18 mouse cellular contexts compared by ENCODE assay signal in genomic region chr19:34510717-34511116, GRCm38 (mm10). TPM values are rescaled to one million over a fixed set of nuclear protein-coding genes. Genes with fewer than 3 reads are reported as not detected.
A peak's percentile ranks its signal among the peaks of the same experiment; 100 is the strongest.
DNase-seq lines count a peak whose midpoint lies in the region; ATAC-seq and TF ChIP-seq lines count a peak whose summit lies in the region.
"Had no signal": no experiment of that assay in that cellular context is flagged by ENCODE, and none has a peak within 500 bp of the region (broad histone marks: within the 10 kb centered on the region; RNA-seq: fewer than 3 reads in every experiment).

No protein-coding gene starts in this region.

- H3K27me3 ChIP-seq in intestine, postnatal 0 days (replicated peaks; ENCODE audit: control insufficient read depth, insufficient read depth, low read length): no peaks in the 10 kb centered on the region
- no peaks in the 10 kb centered on the region for H3K27me3 ChIP-seq in intestine, embryonic 15.5 days (replicated peaks)
- H3K27me3 ChIP-seq in midbrain, embryonic 13.5 days: no peaks in the 10 kb centered on the region
- H3K27me3 ChIP-seq: heart, embryonic 13.5 days; hindbrain, embryonic 12.5 days had no signal

- no peak overlapping the region for H3K4me2 ChIP-seq in intestine, postnatal 0 days (replicated peaks; ENCODE audit: low read depth)
- H3K4me2 ChIP-seq in intestine, embryonic 15.5 days (replicated peaks): no peak overlapping the region
- H3K4me2 ChIP-seq in midbrain, embryonic 13.5 days (replicated peaks): no peak overlapping the region
- H3K4me2 ChIP-seq: heart, embryonic 13.5 days; hindbrain, embryonic 12.5 days had no signal

- no peak overlapping the region for H3K4me3 ChIP-seq in intestine, postnatal 0 days (ENCODE audit: low read depth, low read length)
- no peak overlapping the region for H3K4me3 ChIP-seq in intestine, embryonic 15.5 days (replicated peaks)
- no peak overlapping the region for H3K4me3 ChIP-seq in bone marrow macrophage, adult 2 months (ENCODE audit: insufficient read depth, low read length)
- H3K4me3 ChIP-seq in midbrain, embryonic 13.5 days (replicated peaks): no peak overlapping the region
- H3K4me3 ChIP-seq: forebrain, embryonic 10.5 days; heart, embryonic 13.5 days; hindbrain, embryonic 12.5 days had no signal

- peak; percentile 69 for DNase-seq in CD4-positive helper T cell, adult 2 months (ENCODE audit: low read depth, low spot score)
- peak; percentile 94 for DNase-seq in thymus, postnatal 0 days (ENCODE audit: low spot score)
- no peak for DNase-seq in adrenal gland, postnatal 25 days
- no peak for DNase-seq in cerebellum, adult 8-10 months
- DNase-seq: cerebellum, adult 11-12 months; kidney, adult 8-10 months; layer of hippocampus, postnatal 36 days; left cerebral cortex, postnatal 4 days; lung, postnatal 14 days; midbrain, embryonic 14.5 days had no signal

- TF ChIP-seq POLR2A in bone marrow macrophage, adult 2 months (IDR thresholded peaks at IDR 0.05; ENCODE audit: borderline replicate concordance, low read depth, low read length): no peak

- no peaks in the 10 kb centered on the region for H3K9me3 ChIP-seq in intestine, postnatal 0 days (ENCODE audit: control insufficient read depth)
- no peaks in the 10 kb centered on the region for H3K9me3 ChIP-seq in intestine, embryonic 15.5 days
- H3K9me3 ChIP-seq in midbrain, embryonic 13.5 days: no peaks in the 10 kb centered on the region
- H3K9me3 ChIP-seq: forebrain, embryonic 10.5 days; heart, embryonic 13.5 days; hindbrain, embryonic 12.5 days had no signal

- H3K9ac ChIP-seq in intestine, postnatal 0 days (ENCODE audit: low read depth, low read length): no peak overlapping the region
- no peak overlapping the region for H3K9ac ChIP-seq in intestine, embryonic 15.5 days
- no peak overlapping the region for H3K9ac ChIP-seq in midbrain, embryonic 13.5 days (replicated peaks)
- H3K9ac ChIP-seq: heart, embryonic 13.5 days; hindbrain, embryonic 12.5 days; liver, embryonic 14.5 days had no signal

- no peak for ATAC-seq in intestine, postnatal 0 days
- ATAC-seq in intestine, embryonic 15.5 days: no peak
- ATAC-seq in midbrain, embryonic 13.5 days: no peak

- H3K27ac ChIP-seq in intestine, postnatal 0 days (ENCODE audit: low read depth, low read length): 0 out of 2 replicates have a peak overlapping the region, but pooled peaks have one; percentile 50
- no peak overlapping the region for H3K27ac ChIP-seq in intestine, embryonic 15.5 days
- H3K27ac ChIP-seq in bone marrow macrophage, adult 2 months (ENCODE audit: insufficient read depth, low read depth, low read length): 0 out of 2 replicates have a peak overlapping the region, but pooled peaks have one; percentile 2
- H3K27ac ChIP-seq in midbrain, embryonic 13.5 days: no peak overlapping the region
- H3K27ac ChIP-seq: forebrain, embryonic 10.5 days; heart, embryonic 13.5 days; hindbrain, embryonic 12.5 days; liver, embryonic 14.5 days had no signal

- H3K36me3 ChIP-seq in intestine, postnatal 0 days (ENCODE audit: control insufficient read depth, insufficient read depth): peaks cover 23% of the 10 kb centered on the region
- H3K36me3 ChIP-seq in intestine, embryonic 15.5 days: no peaks in the 10 kb centered on the region
- H3K36me3 ChIP-seq in midbrain, embryonic 13.5 days: peaks cover 17% of the 10 kb centered on the region

- H3K4me1 ChIP-seq in intestine, postnatal 0 days (replicated peaks; ENCODE audit: control insufficient read depth, insufficient read depth, low read length): no peaks in the 10 kb centered on the region
- H3K4me1 ChIP-seq in intestine, embryonic 15.5 days (replicated peaks): no peaks in the 10 kb centered on the region
- H3K4me1 ChIP-seq in bone marrow macrophage, adult 2 months (ENCODE audit: control insufficient read depth, insufficient read depth, low read length): peaks cover 34% of the 10 kb centered on the region
- H3K4me1 ChIP-seq in midbrain, embryonic 13.5 days (replicated peaks): no peaks in the 10 kb centered on the region
- H3K4me1 ChIP-seq: heart, embryonic 13.5 days; hindbrain, embryonic 12.5 days had no signal

- 58% methylated on average over 5 of the region's 5 CpGs for WGBS in intestine, postnatal 0 days
- 69% methylated on average over 5 of the region's 5 CpGs for WGBS in intestine, embryonic 15.5 days
- WGBS in midbrain, embryonic 13.5 days: 92% methylated on average over 5 of the region's 5 CpGs

- TF ChIP-seq CTCF in intestine, postnatal 0 days (IDR thresholded peaks at IDR 0.05; ENCODE audit: low read depth): no peak
- no peak for TF ChIP-seq CTCF in bone marrow macrophage, adult 2 months (IDR thresholded peaks at IDR 0.05; ENCODE audit: low read depth, low read length)

RNA-seq across cellular contexts. Expression of gene Lipa, which starts 16.6 kb away (rescaled TPM):
- 191 and 206 TPM in 2 replicates for polyA plus RNA-seq in intestine, postnatal 0 days (2015; fragmentation: Nextera tagmentation; extraction: Ambion mirVana)
- polyA plus RNA-seq in intestine, embryonic 15.5 days (2015; fragmentation: Nextera tagmentation; extraction: Ambion mirVana): 30.7 and 34.9 TPM in 2 replicates
- 991 and 1,052 TPM in 2 replicates for polyA plus RNA-seq in bone marrow macrophage, adult 2 months (2012; ENCODE audit: insufficient read depth, insufficient read length, missing spikeins)
- 146 and 150 TPM in 2 replicates for polyA plus RNA-seq in thymus, postnatal 0 days (2015; fragmentation: Nextera tagmentation; extraction: Ambion mirVana)
- total RNA-seq in adrenal gland, postnatal 25 days (2021): 192 and 213 TPM in 2 replicates
- 21.2 and 22.4 TPM in 2 replicates for polyA plus RNA-seq in midbrain, embryonic 13.5 days (2015; fragmentation: Nextera tagmentation; extraction: Ambion mirVana)

RNA-seq across cellular contexts. Expression of gene Ch25h, which starts 35.8 kb away (rescaled TPM):
- polyA plus RNA-seq in intestine, postnatal 0 days (2015; fragmentation: Nextera tagmentation; extraction: Ambion mirVana): 3.2 and 3.5 TPM in 2 replicates
- polyA plus RNA-seq in intestine, embryonic 15.5 days (2015; fragmentation: Nextera tagmentation; extraction: Ambion mirVana): 3.2 and 4.2 TPM in 2 replicates
- 4.4 and 5.0 TPM in 2 replicates for polyA plus RNA-seq in bone marrow macrophage, adult 2 months (2012; ENCODE audit: insufficient read depth, insufficient read length, missing spikeins)
- 1.3 and 2.0 TPM in 2 replicates for polyA plus RNA-seq in thymus, postnatal 0 days (2015; fragmentation: Nextera tagmentation; extraction: Ambion mirVana)
- 0.82 TPM in 1 of 2 replicates, not detected in the other for total RNA-seq in adrenal gland, postnatal 25 days (2021)
- polyA plus RNA-seq in midbrain, embryonic 13.5 days (2015; fragmentation: Nextera tagmentation; extraction: Ambion mirVana): 0.15 and 0.19 TPM in 2 replicates

RNA-seq across cellular contexts. Expression of gene Ifit2, which starts 39.8 kb away (rescaled TPM):
- 13.1 and 15.1 TPM in 2 replicates for polyA plus RNA-seq in intestine, postnatal 0 days (2015; fragmentation: Nextera tagmentation; extraction: Ambion mirVana)
- polyA plus RNA-seq in intestine, embryonic 15.5 days (2015; fragmentation: Nextera tagmentation; extraction: Ambion mirVana): 6.3 and 6.7 TPM in 2 replicates
- polyA plus RNA-seq in bone marrow macrophage, adult 2 months (2012; ENCODE audit: insufficient read depth, insufficient read length, missing spikeins): 42.7 and 46.3 TPM in 2 replicates
- 17.2 and 17.8 TPM in 2 replicates for polyA plus RNA-seq in thymus, postnatal 0 days (2015; fragmentation: Nextera tagmentation; extraction: Ambion mirVana)
- total RNA-seq in adrenal gland, postnatal 25 days (2021): 2.3 and 4.9 TPM in 2 replicates
- 3.3 and 5.4 TPM in 2 replicates for polyA plus RNA-seq in midbrain, embryonic 13.5 days (2015; fragmentation: Nextera tagmentation; extraction: Ambion mirVana)

Comparison
In these comparisons a context has a peak if more than half of its experiments do, and no peak if none do; other contexts are left out.
1. H3K27ac ChIP-seq: peak in intestine, postnatal 0 days (single experiment) and bone marrow macrophage, adult 2 months (single experiment); none in intestine, embryonic 15.5 days (single experiment) and midbrain, embryonic 13.5 days (single experiment).
2. DNase-seq: peak in CD4-positive helper T cell, adult 2 months (single experiment) and thymus, postnatal 0 days (single experiment); none in adrenal gland, postnatal 25 days (single experiment) and cerebellum, adult 8-10 months (single experiment).